Mouse (Mus musculus) kidney, embryonic 14.5 days (tissue): Measurements from ENCODE around the gene F7. TPM values are rescaled to one million over a fixed set of nuclear protein-coding genes. Genes with fewer than 3 reads are reported as not detected.

ENCODE experiments used
- ATAC-seq: fragments of 200-750 bp; cut with Nextera tagmentation; 2 replicates; pipeline ENCODE4 v1.8.0; 2017; ENCODE audit warnings: moderate number of reproducible peaks, mild to moderate bottlenecking, moderate TSS enrichment, moderate library complexity; ENCODE audit not compliant: low FRiP score, low TSS enrichment
- H3K27ac ChIP-seq: fragments of 300-500 bp; sonication (generic); 2 replicates; pipeline ENCODE4 v1.5.1; 2014; ENCODE audit warnings: low read depth, mild to moderate bottlenecking, low read length, moderate library complexity, mixed read lengths
- H3K27me3 ChIP-seq: fragments of 300-500 bp; sonication (generic); 2 replicates; pipeline ENCODE4 v1.6.1; 2014; ENCODE audit warnings: mild to moderate bottlenecking, low read length; ENCODE audit not compliant: control insufficient read depth, insufficient read depth
- H3K36me3 ChIP-seq: fragments of 300-500 bp; sonication (generic); 2 replicates; pipeline ENCODE4 v1.6.1; 2014; ENCODE audit warnings: low read length, mixed read lengths; ENCODE audit not compliant: control insufficient read depth, insufficient read depth
- H3K4me1 ChIP-seq: fragments of 300-500 bp; sonication (generic); 2 replicates; pipeline ENCODE4 v1.6.1; 2014; ENCODE audit warnings: low read length, mixed read lengths; ENCODE audit not compliant: control insufficient read depth, insufficient read depth
- H3K4me2 ChIP-seq: fragments of 300-500 bp; sonication (generic); replicated peaks from 2 replicates; pipeline ENCODE4 v1.6.1; 2014; ENCODE audit warnings: low read depth, mild to moderate bottlenecking, low read length
- H3K4me3 ChIP-seq: fragments of 300-500 bp; sonication (generic); 2 replicates; pipeline ENCODE4 v1.5.1; 2014; ENCODE audit warnings: mild to moderate bottlenecking, low read length
- H3K9ac ChIP-seq: fragments of 300-500 bp; sonication (generic); 2 replicates; pipeline ENCODE4 v1.6.1; 2014; ENCODE audit warnings: low read depth, mild to moderate bottlenecking, low read length, moderate library complexity
- H3K9me3 ChIP-seq: fragments of 300-500 bp; sonication (generic); 2 replicates; pipeline ENCODE4 v1.6.1; 2016; ENCODE audit warnings: low read length; ENCODE audit not compliant: control insufficient read depth
- WGBS: fragments of 180-500 bp; shearing (Covaris S2); extraction: QIAGEN DNeasy Blood & Tissue Kit; methylation state at CpG from one replicate; pipeline ENCODE4 v1.1.7; 2014; 5-methylcytosine and 5-hydroxymethylcytosine counted together
- polyA plus RNA-seq: library from polyadenylated mRNA; unstranded; fragments of >200 nt; fragmentation: Nextera tagmentation; extraction: Ambion mirVana; gene quantifications from 2 replicates; pipeline ENCODE4 v1.2.1, GENCODE M21; 2014

Gene F7
- polyA plus RNA-seq, 1 experiment from 2014 or later: not detected

- WGBS: 45% methylated on average over 4 of the region's 4 CpGs
- Histone ChIP-seq H3K27me3 (no peaks in the 10 kb centered on the region), H3K36me3 (peaks cover 58% of the 10 kb centered on the region), H3K4me2 (no peak overlapping the region), H3K9ac (no peak overlapping the region), H3K27ac (no peak overlapping the region), H3K9me3 (0 out of 2 replicates have a peak, but pooled peaks cover 5% of the 10 kb centered on the region), H3K4me1 (no peaks in the 10 kb centered on the region), H3K4me3 (no peak overlapping the region)
- peak; percentile 66; the same call in 1 of the 2 replicates for ATAC-seq
These were observed 18.4 kb upstream of the F7 start for GRCm38 (mm10) chr8:13007458-13007857.

DNA sequence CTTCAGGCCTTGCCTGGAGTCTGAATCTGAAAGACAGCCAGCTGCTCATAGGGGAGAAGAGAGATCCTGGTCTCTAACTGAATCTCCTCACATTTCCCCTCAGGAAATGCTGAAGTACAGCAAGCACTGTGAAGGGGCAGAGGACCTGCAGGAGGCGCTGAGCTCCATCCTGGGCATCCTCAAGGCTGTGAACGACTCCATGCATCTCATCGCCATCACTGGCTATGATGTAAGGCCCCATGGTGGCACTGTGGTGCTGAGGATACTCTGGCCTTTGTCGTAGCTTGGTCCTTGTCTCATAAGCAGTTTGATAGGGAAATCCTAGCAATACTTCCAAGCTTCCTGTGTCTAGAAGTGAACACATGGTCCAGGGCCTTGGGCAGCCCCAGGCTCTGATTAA, 15.5 kb upstream of the F7 start:
- Histone ChIP-seq H3K27ac (no peak overlapping the region), H3K4me2 (no peak overlapping the region), H3K9me3 (0 out of 2 replicates have a peak, but pooled peaks cover 5% of the 10 kb centered on the region), H3K9ac (no peak overlapping the region), H3K27me3 (no peaks in the 10 kb centered on the region), H3K4me3 (no peak overlapping the region), H3K4me1 (no peaks in the 10 kb centered on the region), H3K36me3 (peaks cover 55% of the 10 kb centered on the region)
- 66% methylated on average over 4 of the region's 4 CpGs for WGBS
- ATAC-seq: no peak

- H3K4me3 ChIP-seq: no peak overlapping the region
- WGBS: 59% methylated on average over 4 of the region's 4 CpGs
- no peak for ATAC-seq
- peaks cover 16% of the 10 kb centered on the region; the same call in 1 of the 2 replicates for H3K36me3 ChIP-seq
- H3K9ac ChIP-seq: no peak overlapping the region
- no peaks in the 10 kb centered on the region for H3K9me3 ChIP-seq
- H3K4me1 ChIP-seq: no peaks in the 10 kb centered on the region
- H3K4me2 ChIP-seq: no peak overlapping the region
- no peak overlapping the region for H3K27ac ChIP-seq
- H3K27me3 ChIP-seq: no peaks in the 10 kb centered on the region
These were observed 6.3 kb upstream of the F7 start for GRCm38 (mm10) chr8:13019560-13019959.

DNA sequence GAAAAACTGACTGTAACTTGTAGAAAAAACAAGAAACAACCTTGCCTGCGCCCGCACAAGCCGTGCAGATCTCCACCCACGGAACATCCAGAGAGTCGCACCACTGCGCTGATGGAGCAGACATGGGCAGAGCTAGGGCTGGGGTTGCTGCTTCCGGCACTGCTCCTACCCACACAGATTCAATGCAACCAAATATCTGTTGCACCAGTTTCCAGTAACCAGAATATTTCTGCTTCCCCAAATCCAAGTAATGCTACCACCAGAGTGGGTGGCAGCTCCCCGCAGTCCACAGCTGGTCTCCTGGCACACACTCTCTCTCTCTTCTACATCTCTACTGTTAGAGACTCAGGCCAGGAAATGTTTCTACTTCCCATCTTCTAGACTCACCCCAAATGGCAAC, 4.0 kb upstream of the F7 start:
- Histone ChIP-seq H3K27ac (no peak overlapping the region), H3K4me2 (no peak overlapping the region), H3K27me3 (no peaks in the 10 kb centered on the region), H3K36me3 (peaks cover 13% of the 10 kb centered on the region; the same call in 1 of the 2 replicates), H3K4me1 (no peaks in the 10 kb centered on the region), H3K9ac (no peak overlapping the region), H3K9me3 (no peaks in the 10 kb centered on the region), H3K4me3 (no peak overlapping the region)
- ATAC-seq: no peak
- 94% methylated on average over 8 of the region's 8 CpGs for WGBS

GRCm38 (mm10) chr8:13027615-13028014, 1.8 kb downstream of the F7 start:
- no peak overlapping the region for H3K9ac ChIP-seq
- 86% methylated on average over 5 of the region's 5 CpGs for WGBS
- no peak overlapping the region for H3K4me3 ChIP-seq
- ATAC-seq: no peak
- no peaks in the 10 kb centered on the region for H3K4me1 ChIP-seq
- no peaks in the 10 kb centered on the region for H3K27me3 ChIP-seq
- H3K27ac ChIP-seq: no peak overlapping the region
- no peaks in the 10 kb centered on the region for H3K36me3 ChIP-seq
- no peak overlapping the region for H3K4me2 ChIP-seq
- no peaks in the 10 kb centered on the region for H3K9me3 ChIP-seq

DNA sequence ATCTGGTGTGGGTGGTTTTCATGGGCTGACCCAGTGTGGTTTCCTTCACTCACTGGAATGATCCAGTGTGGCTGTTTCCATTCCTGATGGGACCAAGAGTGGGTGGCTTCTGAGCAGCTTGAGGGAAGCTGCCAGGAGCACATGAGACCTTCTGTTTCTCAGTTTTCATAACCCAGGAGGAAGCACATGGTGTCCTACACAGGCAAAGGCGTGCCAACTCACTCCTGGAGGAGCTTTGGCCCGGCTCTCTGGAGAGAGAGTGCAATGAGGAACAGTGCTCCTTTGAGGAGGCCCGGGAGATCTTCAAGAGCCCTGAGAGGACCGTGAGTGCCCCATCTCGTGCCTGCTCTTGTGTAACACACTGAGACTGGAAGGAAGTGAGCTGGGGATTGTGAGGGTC, 2.6 kb downstream of the F7 start:
- 75% methylated on average over 5 of the region's 5 CpGs for WGBS
- H3K9me3 ChIP-seq: no peaks in the 10 kb centered on the region
- no peak overlapping the region for H3K4me3 ChIP-seq
- no peak overlapping the region for H3K27ac ChIP-seq
- no peak for ATAC-seq
- no peak overlapping the region for H3K4me2 ChIP-seq
- no peaks in the 10 kb centered on the region for H3K4me1 ChIP-seq
- H3K36me3 ChIP-seq: no peaks in the 10 kb centered on the region
- H3K27me3 ChIP-seq: no peaks in the 10 kb centered on the region
- H3K9ac ChIP-seq: no peak overlapping the region

DNA sequence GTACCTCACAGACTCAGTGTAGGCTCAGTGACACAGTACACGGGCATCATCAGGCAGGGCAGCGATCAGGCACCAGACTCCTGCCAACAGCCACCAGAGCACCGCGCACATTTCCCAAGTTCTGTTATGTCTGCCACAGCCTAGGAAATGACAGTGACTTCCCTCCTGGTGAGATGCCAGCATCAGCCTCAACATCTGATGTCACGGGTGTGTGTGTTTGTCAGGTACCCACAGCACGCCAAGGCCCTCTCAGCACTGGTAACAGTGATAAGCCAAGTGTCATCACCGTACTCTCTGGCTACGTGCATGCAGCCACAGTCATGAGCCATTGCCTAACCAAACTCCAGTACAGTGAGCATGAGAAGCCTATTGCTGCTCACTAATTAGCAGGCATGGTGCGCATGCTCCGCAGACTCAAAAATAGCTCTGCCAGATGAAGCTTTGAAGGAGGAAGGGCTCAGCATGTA, 10.5 kb downstream of the F7 start:
- 87% methylated on average over 10 of the region's 10 CpGs for WGBS
- H3K9me3 ChIP-seq: no peaks in the 10 kb centered on the region
- ATAC-seq: no peak
- no peak overlapping the region for H3K27ac ChIP-seq
- H3K27me3 ChIP-seq: no peaks in the 10 kb centered on the region
- H3K4me2 ChIP-seq: no peak overlapping the region
- H3K4me3 ChIP-seq: no peak overlapping the region
- H3K4me1 ChIP-seq: peaks cover 5% of the 10 kb centered on the region; the same call in 1 of the 2 replicates
- H3K36me3 ChIP-seq: no peaks in the 10 kb centered on the region
- no peak overlapping the region for H3K9ac ChIP-seq

DNA sequence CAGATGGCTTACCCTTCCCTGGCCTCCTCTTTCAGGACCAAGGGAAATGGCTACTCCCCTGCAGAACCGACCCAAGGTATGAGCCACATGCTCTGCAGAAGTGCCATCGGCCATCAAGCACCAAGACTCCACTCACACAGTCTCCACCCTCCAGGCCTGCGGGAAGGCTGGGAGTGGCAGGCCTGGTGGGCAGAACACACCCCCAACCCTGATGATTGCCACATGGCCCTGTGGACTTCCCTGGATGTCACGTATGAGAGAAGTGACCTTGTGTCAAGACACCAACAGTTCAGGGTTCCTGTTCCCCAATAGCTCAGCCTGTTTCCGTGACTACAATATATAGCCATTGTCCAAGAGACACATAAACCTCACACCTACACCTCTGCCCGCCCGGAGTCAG, 11.2 kb downstream of the F7 start, which contains the start of gene F10:
F10 (plus strand) TSS at position 294 of the 400 bp plus-strand sequence.
- no peak within 1 kb of the TSS for H3K27ac ChIP-seq

DNA sequence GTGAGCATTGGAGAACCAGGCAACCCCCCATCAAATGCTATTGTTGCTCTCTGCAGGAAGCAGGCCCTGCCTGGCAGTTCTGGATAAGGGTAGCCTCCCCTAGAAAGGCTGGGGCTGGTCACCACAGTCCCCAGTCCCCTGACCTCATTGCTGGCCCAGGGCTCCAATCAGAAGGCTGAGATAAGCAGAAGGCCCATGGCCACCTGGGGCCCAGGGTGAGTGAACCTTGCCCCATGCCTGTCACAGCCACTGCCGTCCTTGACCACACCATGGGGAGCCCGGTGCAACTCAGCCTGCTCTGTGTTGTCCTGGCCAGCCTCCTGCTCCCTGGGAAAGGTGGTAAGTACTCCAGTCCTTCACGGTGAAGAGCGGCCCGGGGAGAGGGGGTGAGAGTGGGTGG, 11.7 kb downstream of the F7 start:
- H3K4me1 ChIP-seq: peaks cover 5% of the 10 kb centered on the region; the same call in 1 of the 2 replicates
- ATAC-seq: no peak
- H3K27ac ChIP-seq: no peak overlapping the region
- no peak overlapping the region for H3K4me3 ChIP-seq
- no peaks in the 10 kb centered on the region for H3K9me3 ChIP-seq
- H3K9ac ChIP-seq: no peak overlapping the region
- H3K27me3 ChIP-seq: no peaks in the 10 kb centered on the region
- no peaks in the 10 kb centered on the region for H3K36me3 ChIP-seq
- WGBS: 34% methylated on average over 5 of the region's 5 CpGs
- no peak overlapping the region for H3K4me2 ChIP-seq

More for the DNA sequence above, 11.2 kb downstream of the F7 start, which contains the start of gene F10:
- ATAC-seq: no peak
- Histone ChIP-seq H3K4me1 (peaks cover 5% of the 10 kb centered on the region; the same call in 1 of the 2 replicates), H3K4me3 (no peak within 1 kb of the TSS), H3K9me3 (no peaks in the 10 kb centered on the region), H3K36me3 (no peaks in the 10 kb centered on the region), H3K9ac (no peak within 1 kb of the TSS), H3K4me2 (no peak within 1 kb of the TSS), H3K27me3 (no peaks in the 10 kb centered on the region)
- 69% methylated on average over 7 of the region's 7 CpGs for WGBS
